Mouse (Mus musculus): ENCODE results near the gene Gm29735. TPM values are rescaled to one million over a fixed set of nuclear protein-coding genes. Genes with fewer than 3 reads are reported as not detected.
"Not testable (repeated sequence)": the region's sequence is repeated elsewhere in the genome, so short reads cannot be mapped to it uniquely, and the experiment has no call there.

Gm29735 gene
- polyA plus RNA-seq, 1 experiment from 2014 or later: not detected

DNA sequence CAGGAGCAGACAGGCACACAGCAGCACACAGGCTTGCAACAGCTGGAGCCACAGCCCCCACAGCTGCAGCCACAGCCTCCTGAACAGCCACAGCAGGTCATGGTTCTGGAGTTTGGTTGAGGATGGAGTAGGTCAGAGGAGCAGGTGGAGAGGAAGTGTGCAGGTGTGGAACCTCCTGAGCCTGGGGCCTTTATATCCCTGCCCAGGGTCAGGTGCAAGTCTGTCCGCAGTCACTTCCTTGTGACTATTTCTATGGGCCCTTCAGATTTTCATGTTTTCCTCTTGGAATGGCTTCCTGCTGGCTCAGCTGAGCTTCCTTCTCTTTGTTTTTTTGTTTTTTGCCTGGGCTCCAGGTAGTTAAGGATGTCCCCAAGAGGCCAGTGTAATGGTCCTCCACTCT is 36.3 kb downstream of the Gm29735 start, which contains the start of gene Gm45618:
Gene Gm45618, minus strand, starts transcription at position 101 of the 400 bp plus-strand sequence.
- not testable (repeated sequence) for H3K4me1 ChIP-seq (replicated peaks); H3K9ac ChIP-seq; H3K36me3 ChIP-seq (replicated peaks); H3K4me3 ChIP-seq (replicated peaks); H3K4me2 ChIP-seq; H3K27ac ChIP-seq (replicated peaks); ATAC-seq (ENCODE audit: insufficient read depth); H3K27me3 ChIP-seq; H3K9me3 ChIP-seq (replicated peaks)
- 88% methylated on average over 1 of the region's 1 CpGs for WGBS (ENCODE audit: insufficient replicate concordance)

DNA sequence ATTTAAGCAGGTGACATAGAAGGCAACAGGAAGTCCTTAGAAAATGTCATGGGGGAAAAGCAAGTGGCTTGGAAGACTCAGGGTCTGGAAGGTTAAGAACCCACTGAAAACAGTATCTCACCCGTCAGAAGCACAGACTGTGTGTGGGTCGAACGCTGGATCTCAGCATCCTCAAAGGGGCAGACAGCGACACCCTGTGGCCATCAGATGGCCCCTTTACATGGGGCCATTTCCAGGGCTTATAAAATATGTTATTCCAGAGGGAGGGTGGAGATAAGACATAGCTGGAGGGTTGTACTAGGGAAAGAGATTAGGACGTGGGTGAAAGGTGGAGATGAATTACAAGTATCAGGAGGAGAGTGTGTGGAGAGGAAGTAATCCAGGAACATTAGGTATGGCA is 37.3 kb downstream of the Gm29735 start:
- H3K27me3 ChIP-seq: no peaks in the 10 kb centered on the region; the same call in 1 of the 2 replicates
- no peak overlapping the region for H3K4me3 ChIP-seq (replicated peaks)
- no peak overlapping the region for H3K27ac ChIP-seq (replicated peaks)
- no peak overlapping the region for H3K4me2 ChIP-seq
- H3K36me3 ChIP-seq (replicated peaks): no peaks in the 10 kb centered on the region
- H3K9ac ChIP-seq: no peak overlapping the region
- H3K9me3 ChIP-seq (replicated peaks): no peaks in the 10 kb centered on the region
- no peak for ATAC-seq (ENCODE audit: insufficient read depth)
- H3K4me1 ChIP-seq (replicated peaks): no peaks in the 10 kb centered on the region
- WGBS (ENCODE audit: insufficient replicate concordance): 7% methylated on average over 5 of the region's 5 CpGs

Other genes with a start within 250 kb of the Gm29735 start
- gene Tollip, start 238.6 kb downstream of the Gm29735 start, polyA plus RNA-seq (2015; fragmentation: Nextera tagmentation; extraction: Ambion mirVana): 23.1 and 25.6 TPM in 2 replicates
- gene Brsk2, start 207.4 kb downstream of the Gm29735 start, polyA plus RNA-seq (2015; fragmentation: Nextera tagmentation; extraction: Ambion mirVana): 0.17 and 0.22 TPM in 2 replicates
- gene Mob2, start 96.0 kb downstream of the Gm29735 start, polyA plus RNA-seq (2015; fragmentation: Nextera tagmentation; extraction: Ambion mirVana): 66.1 and 70.2 TPM in 2 replicates
- gene Dusp8, start 61.3 kb downstream of the Gm29735 start, polyA plus RNA-seq (2015; fragmentation: Nextera tagmentation; extraction: Ambion mirVana): 4.3 and 4.4 TPM in 2 replicates
- gene Gm45618, start 36.4 kb downstream of the Gm29735 start, polyA plus RNA-seq (2015; fragmentation: Nextera tagmentation; extraction: Ambion mirVana): not detected in 2 replicates
- gene Gm39115, start 21.1 kb downstream of the Gm29735 start, polyA plus RNA-seq (2015; fragmentation: Nextera tagmentation; extraction: Ambion mirVana): not detected in 2 replicates
- gene Gm45337, start 12.5 kb downstream of the Gm29735 start, polyA plus RNA-seq (2015; fragmentation: Nextera tagmentation; extraction: Ambion mirVana): not detected in 2 replicates
- gene Gm4553, start 8.6 kb upstream of the Gm29735 start, polyA plus RNA-seq (2015; fragmentation: Nextera tagmentation; extraction: Ambion mirVana): not detected in 2 replicates
- gene Krtap5-2, start 18.9 kb upstream of the Gm29735 start, polyA plus RNA-seq (2015; fragmentation: Nextera tagmentation; extraction: Ambion mirVana): not detected in 2 replicates
- not detected in 2 replicates for gene Gm10153, start 33.3 kb upstream of the Gm29735 start, polyA plus RNA-seq (2015; fragmentation: Nextera tagmentation; extraction: Ambion mirVana)
- not detected in 2 replicates for gene Krtap5-3, start 44.3 kb upstream of the Gm29735 start, polyA plus RNA-seq (2015; fragmentation: Nextera tagmentation; extraction: Ambion mirVana)
- not detected in 2 replicates for gene Gm7579, start 54.7 kb upstream of the Gm29735 start, polyA plus RNA-seq (2015; fragmentation: Nextera tagmentation; extraction: Ambion mirVana)
- gene Krtap5-5, start 72.9 kb upstream of the Gm29735 start, polyA plus RNA-seq (2015; fragmentation: Nextera tagmentation; extraction: Ambion mirVana): not detected in 2 replicates
- gene Gm40460, start 84.0 kb upstream of the Gm29735 start, polyA plus RNA-seq (2015; fragmentation: Nextera tagmentation; extraction: Ambion mirVana): not detected in 2 replicates
- gene Gm2431, start 101.2 kb upstream of the Gm29735 start, polyA plus RNA-seq (2015; fragmentation: Nextera tagmentation; extraction: Ambion mirVana): not detected in 2 replicates
- not detected in 2 replicates for gene Gm4559, start 117.2 kb upstream of the Gm29735 start, polyA plus RNA-seq (2015; fragmentation: Nextera tagmentation; extraction: Ambion mirVana)
- not detected in 2 replicates for gene Krtap5-1, start 140.0 kb upstream of the Gm29735 start, polyA plus RNA-seq (2015; fragmentation: Nextera tagmentation; extraction: Ambion mirVana)
- not detected in 2 replicates for gene Krtap5-4, start 146.4 kb upstream of the Gm29735 start, polyA plus RNA-seq (2015; fragmentation: Nextera tagmentation; extraction: Ambion mirVana)
- 1.9 and 2.1 TPM in 2 replicates for gene Ifitm10, start 216.6 kb upstream of the Gm29735 start, polyA plus RNA-seq (2015; fragmentation: Nextera tagmentation; extraction: Ambion mirVana)
- 0.54 and 0.78 TPM in 2 replicates for gene Gm49369, start 225.6 kb upstream of the Gm29735 start, polyA plus RNA-seq (2015; fragmentation: Nextera tagmentation; extraction: Ambion mirVana)
- 377 and 446 TPM in 2 replicates for gene Ctsd, start 230.9 kb upstream of the Gm29735 start, polyA plus RNA-seq (2015; fragmentation: Nextera tagmentation; extraction: Ambion mirVana)